Mouse (Mus musculus) leukemia stem cell, adult 10-12 weeks (primary cell): ENCODE results near the gene Slc30a2. TPM values are rescaled to one million over a fixed set of nuclear protein-coding genes. Genes with fewer than 3 reads are reported as not detected.

Experiments
- polyA plus RNA-seq: library from polyadenylated mRNA; stranded (reverse); fragments of >175 nt; gene quantifications from 2 replicates; pipeline ENCODE4 v1.2.3, GENCODE M21; 2012; ENCODE audit warnings: low replicate concordance

Slc30a2 gene
- 0.28 TPM in 1 of 2 replicates, not detected in the other for polyA plus RNA-seq

DNA sequence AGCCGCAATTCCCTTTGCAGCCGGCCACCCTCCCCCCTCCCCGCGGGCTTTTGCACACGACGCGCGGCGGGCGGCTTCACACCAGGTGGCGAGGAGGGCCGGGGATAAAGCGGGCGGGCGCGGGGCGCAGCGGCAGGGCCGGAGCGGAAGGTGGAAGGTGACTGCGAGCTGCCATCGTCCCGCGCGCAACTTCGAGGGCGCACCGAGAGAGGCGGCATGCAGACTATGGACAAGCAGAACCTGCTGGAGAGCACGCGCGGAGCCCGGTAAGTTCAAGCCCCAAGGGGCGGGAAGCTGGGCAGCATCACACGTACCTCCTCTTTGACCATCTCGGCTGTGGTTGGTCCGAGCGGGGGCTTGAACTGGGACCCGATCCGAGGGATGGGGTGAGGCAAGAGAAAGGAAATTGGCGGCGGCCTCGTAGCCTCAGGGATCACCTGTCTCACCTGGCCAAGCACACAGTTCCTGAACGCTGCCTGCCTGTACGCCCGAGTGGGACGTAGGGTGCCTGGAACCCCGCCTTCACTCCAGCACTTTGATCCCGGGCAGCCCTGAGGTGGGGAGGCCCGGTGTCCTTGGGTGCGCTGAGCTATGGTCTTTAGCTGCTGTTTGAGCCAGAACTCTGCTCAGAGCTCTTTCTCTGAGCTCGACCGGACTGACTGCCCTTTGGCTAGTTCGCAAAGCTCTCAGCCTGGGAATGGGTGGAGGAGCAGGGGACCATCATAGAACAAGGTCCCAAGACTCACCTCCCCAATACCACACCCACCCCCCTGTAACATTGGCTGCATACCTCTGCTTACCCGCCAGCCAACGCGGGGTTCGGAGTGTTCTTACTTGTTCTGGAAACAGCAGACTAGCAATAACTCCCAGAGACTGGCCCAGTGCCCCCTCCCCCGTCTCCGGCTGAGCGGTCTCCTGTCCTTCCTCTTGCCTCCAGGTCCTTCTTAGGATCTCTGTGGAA is at the start of gene Slc30a2:
TSS of gene Slc30a2 (plus strand) at position 111 of the 961 bp plus-strand sequence.

DNA sequence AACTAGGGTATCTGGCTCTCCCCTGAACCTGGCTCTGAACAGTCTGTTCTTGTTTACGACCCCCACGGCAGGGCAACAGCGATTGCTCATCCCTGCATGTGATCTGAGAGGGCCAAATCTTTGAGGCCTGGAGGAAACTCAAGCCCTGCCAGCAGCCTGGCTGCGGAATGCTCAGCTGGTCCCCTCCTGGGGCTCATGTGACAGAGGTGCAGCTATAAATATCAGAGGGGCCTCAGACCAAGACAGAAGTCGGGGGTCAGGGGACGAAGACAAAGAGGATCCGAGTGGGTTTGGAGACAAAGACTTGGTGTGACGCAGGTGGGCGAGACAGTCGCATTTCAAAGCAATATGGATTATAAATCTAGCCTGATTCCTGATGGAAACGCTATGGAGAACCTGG is 28.1 kb upstream of the Slc30a2 start, which contains the start of gene Trim63:
TSS of gene Trim63 (plus strand) at position 245 of the 400 bp plus-strand sequence.

DNA sequence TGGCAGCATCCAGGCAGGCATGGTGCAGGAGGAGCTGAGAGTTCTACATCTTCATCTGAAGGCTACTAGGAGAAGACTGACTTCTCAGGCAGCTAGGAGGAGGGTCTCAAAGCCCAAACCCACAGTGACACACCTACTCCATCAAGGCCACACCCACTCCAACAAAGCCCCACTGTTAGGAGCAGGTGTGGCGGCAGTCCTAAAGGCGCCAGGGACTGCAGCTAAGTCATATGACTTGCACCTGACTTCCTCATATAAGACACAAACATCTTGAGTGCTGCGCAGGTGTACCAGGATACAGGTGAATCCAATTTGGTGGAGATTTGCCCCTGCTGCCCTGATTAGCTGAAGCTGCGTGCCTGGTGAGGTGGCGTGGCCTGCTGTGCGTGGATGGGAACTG is 40.8 kb downstream of the Slc30a2 start, which contains the start of gene Extl1:
TSS of gene Extl1 (minus strand) at position 101 of the 400 bp plus-strand sequence.

DNA sequence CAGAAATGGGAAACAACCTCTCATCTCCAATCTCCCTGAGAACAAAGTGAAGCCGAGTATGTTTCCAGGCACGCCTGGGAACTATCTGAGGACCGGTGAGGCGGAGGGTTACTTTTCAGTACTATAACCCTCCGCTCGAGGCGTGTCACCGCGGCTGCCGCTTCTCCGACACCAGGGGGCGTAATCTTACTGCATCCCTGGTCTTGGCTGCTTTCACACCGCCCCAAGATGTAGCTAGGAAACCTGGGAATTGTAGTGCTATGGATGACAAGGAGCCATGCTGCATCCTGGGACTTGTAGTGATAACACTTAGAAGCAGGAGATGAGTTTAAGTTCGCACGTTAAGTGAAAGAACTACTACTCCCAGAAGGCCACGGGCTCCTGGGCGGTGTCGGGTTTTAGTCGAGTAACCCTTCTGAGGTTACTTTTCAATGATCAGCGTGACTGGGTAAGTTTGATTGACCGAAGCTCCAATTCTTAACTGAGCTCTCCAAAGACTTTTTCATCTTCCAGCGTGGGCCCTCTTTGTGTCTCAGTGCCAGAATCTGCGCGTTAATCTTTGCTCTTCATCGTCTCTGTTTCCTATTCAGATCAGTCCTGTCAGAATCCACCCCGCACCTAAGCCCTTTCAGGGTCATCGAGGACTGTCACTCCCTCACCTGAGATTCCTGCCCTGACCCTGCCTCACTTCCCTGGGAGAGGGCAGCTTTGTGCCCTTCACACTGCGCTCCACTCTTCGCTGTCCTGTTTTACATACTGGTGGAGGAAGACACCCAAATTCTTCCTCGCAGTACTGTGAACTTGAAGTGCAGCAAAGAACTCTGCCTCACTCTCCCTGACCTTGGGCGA is 53.2 kb downstream of the Slc30a2 start, which contains the start of gene Pafah2:
TSS of gene Pafah2 (plus strand) at position 344 of the 849 bp plus-strand sequence.

Other genes starting within 250 kb of the Slc30a2 start
- gene Cd52, start 248.1 kb upstream of the Slc30a2 start, polyA plus RNA-seq: 37.5 and 134 TPM in 2 replicates
- gene Ubxn11, start 240.6 kb upstream of the Slc30a2 start, polyA plus RNA-seq: 5.3 and 17.0 TPM in 2 replicates
- gene Sh3bgrl3, start 214.4 kb upstream of the Slc30a2 start, polyA plus RNA-seq: 32.8 and 98.2 TPM in 2 replicates
- gene Cep85, start 156.1 kb upstream of the Slc30a2 start, polyA plus RNA-seq: 12.9 and 72.9 TPM in 2 replicates
- not detected in 2 replicates for gene Gm7534, start 140.2 kb upstream of the Slc30a2 start, polyA plus RNA-seq
- not detected in 2 replicates for gene Catsper4, start 115.8 kb upstream of the Slc30a2 start, polyA plus RNA-seq
- gene Cnksr1, start 104.8 kb upstream of the Slc30a2 start, polyA plus RNA-seq: 0.11 and 0.14 TPM in 2 replicates
- gene E130218I03Rik, start 99.5 kb upstream of the Slc30a2 start, polyA plus RNA-seq: not detected in 2 replicates
- 34.9 and 47.9 TPM in 2 replicates for gene Zfp593, start 97.6 kb upstream of the Slc30a2 start, polyA plus RNA-seq
- gene Gm30191, start 96.2 kb upstream of the Slc30a2 start, polyA plus RNA-seq: not detected in 2 replicates
- gene Grrp1, start 89.1 kb upstream of the Slc30a2 start, polyA plus RNA-seq: 4.2 and 4.6 TPM in 2 replicates
- gene Pdik1l, start 55.3 kb upstream of the Slc30a2 start, polyA plus RNA-seq: 2.9 and 4.8 TPM in 2 replicates
- gene Trim63, start 28.1 kb upstream of the Slc30a2 start, polyA plus RNA-seq: 0.09 TPM in 1 of 2 replicates, not detected in the other
- gene Extl1, start 40.7 kb downstream of the Slc30a2 start, polyA plus RNA-seq: 0.19 and 0.41 TPM in 2 replicates
- 1.8 and 17.5 TPM in 2 replicates for gene Pafah2, start 53.1 kb downstream of the Slc30a2 start, polyA plus RNA-seq
- gene Stmn1, start 125.1 kb downstream of the Slc30a2 start, polyA plus RNA-seq: 42.8 and 82.8 TPM in 2 replicates
- gene Paqr7, start 153.5 kb downstream of the Slc30a2 start, polyA plus RNA-seq: 1.8 and 4.0 TPM in 2 replicates
- gene Aunip, start 167.8 kb downstream of the Slc30a2 start, polyA plus RNA-seq: 1.5 and 2.5 TPM in 2 replicates
- 33.0 and 75.0 TPM in 2 replicates for gene Mtfr1l, start 192.2 kb downstream of the Slc30a2 start, polyA plus RNA-seq
- gene Selenon, start 209.0 kb downstream of the Slc30a2 start, polyA plus RNA-seq: 5.1 and 6.2 TPM in 2 replicates